Comparison of ENCODE assay signal across 9 mouse cellular contexts in genomic region chr9:87097989-87098388, GRCm38 (mm10). TPM values are rescaled to one million over a fixed set of nuclear protein-coding genes. Genes with fewer than 3 reads are reported as not detected.
DNase-seq lines count a peak whose midpoint lies in the region; ATAC-seq and TF ChIP-seq lines count a peak whose summit lies in the region.
"Had no signal": no experiment of that assay in that cellular context is flagged by ENCODE, and none has a peak within 500 bp of the region (broad histone marks: within the 10 kb centered on the region; RNA-seq: fewer than 3 reads in every experiment).

No protein-coding gene starts in this region.

- no peak overlapping the region for H3K4me3 ChIP-seq in bone marrow, adult 2 months (replicated peaks; ENCODE audit: control insufficient read depth, low read depth, low read length)
- no peak overlapping the region for H3K4me3 ChIP-seq in forebrain, embryonic 14.5 days (ENCODE audit: low read depth, low read length)
- H3K4me3 ChIP-seq: lung, embryonic 15.5 days had no signal

- peak; percentile 39; the same call in 1 of the 2 replicates for TF ChIP-seq CTCF in bone marrow, adult 2 months (IDR thresholded peaks at IDR 0.05; ENCODE audit: control insufficient read depth, insufficient read depth, low read length)

- ATAC-seq in forebrain, embryonic 14.5 days = no peak

- no peak for TF ChIP-seq POLR2A in bone marrow, adult 2 months (IDR thresholded peaks at IDR 0.05; ENCODE audit: borderline replicate concordance, control insufficient read depth, low read depth, low read length)

- H3K9me3 ChIP-seq in forebrain, embryonic 14.5 days (replicated peaks; ENCODE audit: control insufficient read depth, low read length) = no peaks in the 10 kb centered on the region
- H3K9me3 ChIP-seq: lung, embryonic 15.5 days had no signal

- no peak overlapping the region for H3K4me2 ChIP-seq in forebrain, embryonic 14.5 days (ENCODE audit: low read length)
- H3K4me2 ChIP-seq: lung, embryonic 15.5 days had no signal

- peak; percentile 2 for DNase-seq in ovary, adult 18-20 months (ENCODE audit: low spot score)
- DNase-seq in ovary, postnatal 10 days (ENCODE audit: low spot score) = no peak
- DNase-seq in MN1 (ENCODE audit: low spot score) = peak; percentile 61
- peak; percentile 22 to 30 for DNase-seq in layer of hippocampus, postnatal 10 days (ENCODE audit: low spot score in 2 of 2)
- peak; percentile 43 for DNase-seq in testis, postnatal 10 days (ENCODE audit: low spot score)
- no peak for DNase-seq in forebrain, embryonic 14.5 days (ENCODE audit: low spot score)

- no peaks in the 10 kb centered on the region for H3K27me3 ChIP-seq in forebrain, embryonic 14.5 days (replicated peaks; ENCODE audit: control insufficient read depth, insufficient read depth, low read length)
- H3K27me3 ChIP-seq: lung, embryonic 15.5 days had no signal

- 42% methylated on average over 2 of the region's 2 CpGs for WGBS in bone marrow, adult 2 months
- 67% methylated on average over 2 of the region's 2 CpGs for WGBS in forebrain, embryonic 14.5 days

- no peak overlapping the region for H3K9ac ChIP-seq in forebrain, embryonic 14.5 days (ENCODE audit: low read length)
- H3K9ac ChIP-seq: lung, embryonic 15.5 days had no signal

- H3K27ac ChIP-seq in bone marrow, adult 2 months (ENCODE audit: control insufficient read depth, insufficient read depth, low read depth, low read length, poor library complexity) = no peak overlapping the region
- H3K27ac ChIP-seq in forebrain, embryonic 14.5 days (ENCODE audit: low read depth, low read length) = no peak overlapping the region
- H3K27ac ChIP-seq: lung, embryonic 15.5 days had no signal

- H3K36me3 ChIP-seq in forebrain, embryonic 14.5 days (ENCODE audit: control insufficient read depth, insufficient read depth, low read length) = no peaks in the 10 kb centered on the region
- H3K36me3 ChIP-seq: lung, embryonic 15.5 days had no signal

- H3K4me1 ChIP-seq in bone marrow, adult 2 months (ENCODE audit: control insufficient read depth, insufficient read depth, low read length) = no peaks in the 10 kb centered on the region
- no peaks in the 10 kb centered on the region for H3K4me1 ChIP-seq in forebrain, embryonic 14.5 days (ENCODE audit: control insufficient read depth, insufficient read depth, low read length)
- H3K4me1 ChIP-seq: lung, embryonic 15.5 days had no signal

RNA-seq across cellular contexts. Expression of gene Mrap2, which starts 46.1 kb away (rescaled TPM):
- polyA plus RNA-seq in bone marrow, adult 2 months (2011; ENCODE audit: insufficient read depth, insufficient read length, low replicate concordance, missing spikeins) = not detected in 2 replicates
- 1 to 10 TPM; 6.0 to 6.4 TPM for total RNA-seq in layer of hippocampus, postnatal 10 days (2021)
- polyA plus RNA-seq in forebrain, embryonic 14.5 days (2014; fragmentation: Nextera tagmentation; extraction: Ambion mirVana) = 0.41 and 0.54 TPM in 2 replicates
- polyA plus RNA-seq: stomach, embryonic 14.5 days had no signal

Comparison
In these comparisons a context has a peak if more than half of its experiments do, and no peak if none do; other contexts are left out.
1. DNase-seq: peak in ovary, adult 18-20 months (single experiment), MN1 (single experiment), layer of hippocampus, postnatal 10 days (2 of 2) and testis, postnatal 10 days (single experiment); none in ovary, postnatal 10 days (single experiment) and forebrain, embryonic 14.5 days (single experiment).